Mouse (Mus musculus) macrophage (primary cell): ENCODE measurements around the gene Esrrg. TPM values are rescaled to one million over a fixed set of nuclear protein-coding genes. Genes with fewer than 3 reads are reported as not detected.

Experiments used
- H3K27ac ChIP-seq: fragments of 350-480 bp; formaldehyde crosslinking; 2 replicates; pipeline ENCODE4 v1.9.0; 2021
- H3K36me3 ChIP-seq: fragments of 350-480 bp; formaldehyde crosslinking; 2 replicates; pipeline ENCODE4 v1.9.0; 2021; ENCODE audit errors: inconsistent target
- H3K4me3 ChIP-seq: fragments of 350-480 bp; formaldehyde crosslinking; 2 replicates; pipeline ENCODE4 v1.9.0; 2021; ENCODE audit errors: inconsistent target
- H3K79me2 ChIP-seq: fragments of 350-480 bp; formaldehyde crosslinking; 2 replicates; pipeline ENCODE4 v1.9.0; 2021; ENCODE audit errors: inconsistent target
- WGBS: methylation state at CpG from one replicate; pipeline ENCODE4 v1.1.7; 2026; ENCODE audit warnings: inconsistent platforms; ENCODE audit not compliant: missing documents; 5-methylcytosine and 5-hydroxymethylcytosine counted together
- polyA plus RNA-seq: library from polyadenylated mRNA; stranded (reverse); fragments of 250-400 nt; gene quantifications from 3 replicates; pipeline ENCODE4 v1.2.4, GENCODE M21; 2018; ENCODE audit warnings: inconsistent platforms

Gene Esrrg
- polyA plus RNA-seq, 1 experiment from 2014 or later = not detected

DNA sequence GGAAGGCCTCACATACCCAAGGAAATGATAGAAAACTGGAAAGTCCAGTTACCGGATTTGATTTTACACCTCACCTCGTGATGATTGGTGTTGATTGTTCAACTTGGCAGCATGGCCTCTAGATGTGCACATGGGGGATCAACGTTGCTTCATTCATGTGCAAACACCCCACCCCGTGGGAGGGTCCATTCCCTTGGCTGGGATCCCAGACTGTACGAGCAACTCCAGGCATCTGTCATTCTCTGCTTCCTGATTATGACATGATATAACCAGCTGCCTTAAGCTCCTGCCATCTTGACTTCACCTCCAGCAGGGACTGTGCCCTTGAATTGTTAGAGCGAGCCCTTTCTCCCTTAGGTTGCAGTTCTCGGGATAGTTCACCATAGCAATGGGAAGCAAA lies 190.7 kb downstream of the Esrrg start:
- 72% methylated on average over 7 of the region's 7 CpGs for WGBS

GRCm38 (mm10) chr1:187800761-187801160 lies 192.2 kb downstream of the Esrrg start:
- 66% methylated on average over 10 of the region's 10 CpGs for WGBS
- no peak overlapping the region for H3K4me3 ChIP-seq
- no peaks in the 10 kb centered on the region for H3K79me2 ChIP-seq
- no peaks in the 10 kb centered on the region for H3K36me3 ChIP-seq
- no peak overlapping the region for H3K27ac ChIP-seq

More for the DNA sequence above, 190.7 kb downstream of the Esrrg start:
- H3K27ac ChIP-seq = no peak overlapping the region
- no peak overlapping the region for H3K4me3 ChIP-seq
- no peaks in the 10 kb centered on the region for H3K79me2 ChIP-seq
- H3K36me3 ChIP-seq = no peaks in the 10 kb centered on the region

DNA sequence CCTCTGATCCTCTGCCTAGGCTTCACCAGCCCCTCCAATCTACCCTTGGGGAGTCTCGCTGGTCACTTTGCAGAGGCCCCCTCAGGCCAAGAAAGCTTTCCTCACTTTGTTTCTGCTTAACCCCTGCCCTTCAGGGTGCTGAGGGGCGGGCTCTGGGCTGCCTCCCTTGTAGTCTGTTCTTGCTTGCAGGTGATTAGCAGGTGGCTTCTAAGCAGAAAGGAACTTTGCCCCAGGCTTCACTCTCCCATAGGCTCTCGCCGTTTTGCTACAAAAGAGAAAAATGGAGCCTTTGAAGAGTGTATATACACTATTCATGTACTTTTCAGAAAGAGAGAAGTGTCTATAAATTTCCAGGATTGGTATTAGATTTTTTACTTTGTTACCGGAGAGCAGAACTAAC lies 195.0 kb downstream of the Esrrg start:
- H3K27ac ChIP-seq = no peak overlapping the region
- no peak overlapping the region for H3K4me3 ChIP-seq
- no peaks in the 10 kb centered on the region for H3K79me2 ChIP-seq
- 80% methylated on average over 5 of the region's 5 CpGs for WGBS
- no peaks in the 10 kb centered on the region for H3K36me3 ChIP-seq

- Histone ChIP-seq H3K36me3 (no peaks in the 10 kb centered on the region), H3K79me2 (no peaks in the 10 kb centered on the region), H3K27ac (no peak overlapping the region), H3K4me3 (no peak overlapping the region)
- WGBS = 65% methylated on average over 5 of the region's 5 CpGs
Observed at GRCm38 (mm10) chr1:187803997-187804396, 195.4 kb downstream of the Esrrg start.

DNA sequence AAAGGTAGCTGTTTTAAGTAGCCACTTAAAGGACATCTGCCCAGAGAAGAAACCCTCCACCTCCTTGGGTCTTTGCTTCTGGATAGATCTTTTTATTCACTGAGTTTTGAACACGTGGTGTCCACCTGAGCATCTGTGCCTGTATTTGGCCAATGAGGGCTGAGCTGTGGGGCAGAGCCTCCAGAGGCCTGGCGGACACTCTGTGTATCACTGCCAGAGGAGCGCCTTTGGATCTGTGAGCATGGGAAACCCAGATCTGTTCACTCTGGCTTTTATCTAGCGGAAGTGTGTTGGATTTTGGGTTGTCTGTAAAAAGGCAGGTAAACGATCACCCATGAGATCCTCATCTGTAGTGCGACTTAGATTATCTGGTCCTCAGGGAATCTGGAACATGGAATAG lies 196.4 kb downstream of the Esrrg start:
- 83% methylated on average over 6 of the region's 6 CpGs for WGBS
- Histone ChIP-seq H3K27ac (no peak overlapping the region), H3K79me2 (no peaks in the 10 kb centered on the region), H3K4me3 (no peak overlapping the region), H3K36me3 (no peaks in the 10 kb centered on the region)

GRCm38 (mm10) chr1:187807477-187808390 lies 199.1 kb downstream of the Esrrg start:
- Histone ChIP-seq H3K36me3 (no peaks in the 10 kb centered on the region), H3K4me3 (no peak overlapping the region), H3K79me2 (no peaks in the 10 kb centered on the region), H3K27ac (no peak overlapping the region)
- WGBS = 89% methylated on average over 12 of the region's 12 CpGs

DNA sequence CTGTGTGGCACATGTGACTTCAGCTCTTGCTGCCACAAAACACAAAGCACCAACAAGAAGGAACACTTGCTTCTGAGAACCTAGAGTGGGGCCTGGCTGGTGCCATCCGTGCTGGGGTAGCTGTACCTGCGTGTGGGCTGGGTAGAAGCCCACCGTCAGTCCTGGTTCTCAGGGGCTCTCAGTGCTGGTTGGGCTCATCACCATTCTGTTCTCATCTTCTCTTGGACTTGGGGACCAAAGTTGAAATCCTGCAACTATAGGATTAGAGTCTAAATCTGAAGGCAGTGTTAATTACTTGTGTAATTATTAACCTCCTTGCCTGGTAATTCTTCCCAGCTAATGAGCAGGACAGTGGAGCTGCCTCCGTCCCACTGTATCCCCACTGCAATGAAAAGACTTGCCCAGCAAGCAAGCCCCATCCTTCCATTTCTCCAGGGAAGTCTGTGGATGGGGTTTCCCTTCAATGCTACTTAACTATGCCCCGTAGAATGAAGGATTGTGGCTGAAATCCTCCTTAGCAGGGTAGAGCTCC lies 199.9 kb downstream of the Esrrg start:
- no peaks in the 10 kb centered on the region for H3K36me3 ChIP-seq
- 87% methylated on average over 5 of the region's 5 CpGs for WGBS
- no peak overlapping the region for H3K27ac ChIP-seq
- no peaks in the 10 kb centered on the region for H3K79me2 ChIP-seq
- H3K4me3 ChIP-seq = no peak overlapping the region

- no peak overlapping the region for H3K27ac ChIP-seq
- WGBS = 82% methylated on average over 3 of the region's 3 CpGs
- no peaks in the 10 kb centered on the region for H3K36me3 ChIP-seq
Observed at GRCm38 (mm10) chr1:187809546-187809945, 201.0 kb downstream of the Esrrg start.

GRCm38 (mm10) chr1:187819406-187819805 lies 210.8 kb downstream of the Esrrg start:
- Histone ChIP-seq H3K79me2 (no peaks in the 10 kb centered on the region), H3K27ac (no peak overlapping the region), H3K4me3 (no peak overlapping the region), H3K36me3 (no peaks in the 10 kb centered on the region)
- 97% methylated on average over 5 of the region's 5 CpGs for WGBS

More at GRCm38 (mm10) chr1:187809546-187809945, 201.0 kb downstream of the Esrrg start:
- Histone ChIP-seq H3K4me3 (no peak overlapping the region), H3K79me2 (no peaks in the 10 kb centered on the region)

DNA sequence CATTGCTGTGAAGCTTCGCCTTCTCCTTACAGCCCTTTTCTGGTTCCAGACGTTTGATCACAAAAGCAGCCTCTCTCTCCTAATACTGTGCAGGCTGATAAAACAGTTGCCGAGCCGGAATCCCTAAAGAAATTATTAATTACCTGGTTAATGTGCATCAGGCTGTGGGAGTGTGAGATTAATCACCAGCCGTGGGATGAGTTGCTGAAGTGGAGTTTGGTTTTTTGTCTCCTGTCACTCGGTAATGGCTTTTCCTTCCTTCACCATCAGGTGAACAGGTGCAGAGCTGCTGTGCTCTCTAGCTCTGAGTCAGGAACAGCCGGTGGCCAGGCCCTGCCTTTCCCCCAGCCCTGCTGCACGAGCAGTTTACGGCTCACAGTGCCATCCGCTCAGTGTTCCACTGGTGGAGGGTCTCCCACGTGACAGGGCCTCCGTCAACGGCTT lies 212.8 kb downstream of the Esrrg start:
- no peaks in the 10 kb centered on the region for H3K79me2 ChIP-seq
- no peak overlapping the region for H3K27ac ChIP-seq
- no peaks in the 10 kb centered on the region for H3K36me3 ChIP-seq
- no peak overlapping the region for H3K4me3 ChIP-seq
- WGBS = 88% methylated on average over 13 of the region's 13 CpGs

DNA sequence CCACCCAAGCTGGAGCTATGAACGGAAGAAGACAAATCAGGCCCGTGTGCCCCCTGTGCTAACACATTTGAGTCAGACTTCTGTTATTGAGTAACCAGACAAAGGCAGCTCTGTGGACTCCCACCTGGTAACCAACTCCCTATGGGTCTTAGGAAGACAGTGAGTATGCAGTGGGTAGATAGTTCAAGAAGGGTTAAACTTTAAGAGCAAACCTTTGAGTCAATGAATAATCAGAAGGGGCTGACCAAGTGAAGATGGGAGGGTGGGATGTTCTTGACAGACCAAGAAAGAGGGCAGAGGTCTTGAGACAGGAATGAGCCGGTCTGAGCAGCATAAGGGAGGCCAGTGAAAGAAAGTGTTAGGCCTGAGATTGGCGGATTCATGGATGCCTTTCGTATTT lies 214.8 kb downstream of the Esrrg start:
- Histone ChIP-seq H3K27ac (no peak overlapping the region), H3K79me2 (no peaks in the 10 kb centered on the region), H3K36me3 (no peaks in the 10 kb centered on the region), H3K4me3 (no peak overlapping the region)
- WGBS = 76% methylated on average over 5 of the region's 5 CpGs

DNA sequence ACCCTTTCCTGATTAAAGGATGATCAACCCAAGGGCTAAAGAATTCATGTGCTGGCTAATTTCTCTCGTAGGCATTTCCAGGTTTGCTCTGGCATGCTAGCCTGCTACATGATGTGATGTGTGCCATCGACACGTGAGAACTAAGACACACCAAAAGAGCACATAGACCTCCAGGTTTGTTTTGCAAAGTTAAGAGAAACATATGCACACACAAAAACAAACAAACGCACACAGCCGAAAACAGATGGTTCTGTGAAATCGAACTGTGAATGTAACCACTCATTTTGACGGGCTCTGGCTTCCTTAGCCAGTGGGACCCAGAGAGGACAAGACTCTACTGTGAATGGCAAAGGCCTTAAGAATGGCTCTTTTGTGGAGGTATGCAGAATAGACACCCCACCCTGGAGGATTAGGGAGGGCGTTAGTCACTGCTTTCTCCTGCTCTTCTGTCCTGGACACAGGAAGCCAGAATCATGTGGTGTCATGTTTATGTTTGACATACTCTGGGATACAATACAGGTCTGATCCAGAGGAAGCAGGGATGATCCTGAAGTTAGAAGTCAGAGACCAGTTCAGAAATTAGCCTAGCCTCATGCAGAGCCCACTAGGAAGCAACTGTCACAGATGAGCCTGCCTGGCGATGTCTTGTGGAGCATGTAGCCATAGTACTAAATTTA lies 217.0 kb downstream of the Esrrg start:
- Histone ChIP-seq H3K4me3 (no peak overlapping the region), H3K27ac (no peak overlapping the region), H3K79me2 (no peaks in the 10 kb centered on the region), H3K36me3 (no peaks in the 10 kb centered on the region)
- 87% methylated on average over 9 of the region's 9 CpGs for WGBS

- 60% methylated on average over 1 of the region's 1 CpGs for WGBS
- H3K36me3 ChIP-seq = no peaks in the 10 kb centered on the region
Observed at GRCm38 (mm10) chr1:187826140-187826539, 217.5 kb downstream of the Esrrg start.

GRCm38 (mm10) chr1:187826869-187827268 lies 218.3 kb downstream of the Esrrg start:
- Histone ChIP-seq H3K4me3 (no peak overlapping the region), H3K36me3 (no peaks in the 10 kb centered on the region), H3K79me2 (no peaks in the 10 kb centered on the region), H3K27ac (no peak overlapping the region)
- 89% methylated on average over 5 of the region's 5 CpGs for WGBS

More at GRCm38 (mm10) chr1:187826140-187826539, 217.5 kb downstream of the Esrrg start:
- Histone ChIP-seq H3K27ac (no peak overlapping the region), H3K4me3 (no peak overlapping the region), H3K79me2 (no peaks in the 10 kb centered on the region)

- Histone ChIP-seq H3K4me3 (no peak overlapping the region), H3K36me3 (no peaks in the 10 kb centered on the region), H3K27ac (no peak overlapping the region), H3K79me2 (no peaks in the 10 kb centered on the region)
- 90% methylated on average over 7 of the region's 7 CpGs for WGBS
Observed at GRCm38 (mm10) chr1:187830937-187831336, 222.3 kb downstream of the Esrrg start.
